Mouse (Mus musculus): ENCODE results near the gene Itgae.
A peak's percentile ranks its signal among the peaks of the same experiment; 100 is the strongest.

Gene Itgae

GRCm38 (mm10) chr11:73090283-73090682 lies at the start of gene Itgae:
Gene Itgae (plus strand): TSS chr11:73090583.
- no peak for DNase-seq (ENCODE audit: low spot score)

- DNase-seq (ENCODE audit: low spot score): no peak
Observed at GRCm38 (mm10) chr11:73044229-73044755, 46.1 kb upstream of the Itgae start.

- DNase-seq (ENCODE audit: low spot score): no peak
Observed at GRCm38 (mm10) chr11:73044789-73045188, 45.6 kb upstream of the Itgae start.

GRCm38 (mm10) chr11:73047542-73047996 lies 42.8 kb upstream of the Itgae start, which contains the start of gene Ncbp3:
Gene Ncbp3 (plus strand): TSS chr11:73047783.
- DNase-seq (ENCODE audit: low spot score): peak; percentile 93

- no peak for DNase-seq (ENCODE audit: low spot score)
Observed at GRCm38 (mm10) chr11:73048030-73048876, 42.1 kb upstream of the Itgae start.

GRCm38 (mm10) chr11:73049335-73049734 lies 41.0 kb upstream of the Itgae start:
- no peak for DNase-seq (ENCODE audit: low spot score)

GRCm38 (mm10) chr11:73052795-73053194 lies 37.6 kb upstream of the Itgae start:
- DNase-seq (ENCODE audit: low spot score): no peak

- no peak for DNase-seq (ENCODE audit: low spot score)
Observed at GRCm38 (mm10) chr11:73057701-73058100, 32.7 kb upstream of the Itgae start.

- DNase-seq (ENCODE audit: low spot score): no peak
Observed at GRCm38 (mm10) chr11:73059630-73060029, 30.8 kb upstream of the Itgae start.

- DNase-seq (ENCODE audit: low spot score): no peak
Observed at GRCm38 (mm10) chr11:73061413-73061812, 29.0 kb upstream of the Itgae start.

- no peak for DNase-seq (ENCODE audit: low spot score)
Observed at GRCm38 (mm10) chr11:73071839-73072238, 18.5 kb upstream of the Itgae start.

GRCm38 (mm10) chr11:73076295-73076694 lies 14.1 kb upstream of the Itgae start:
- DNase-seq (ENCODE audit: low spot score): no peak

- no peak for DNase-seq (ENCODE audit: low spot score)
Observed at GRCm38 (mm10) chr11:73076733-73077132, 13.7 kb upstream of the Itgae start.

- no peak for DNase-seq (ENCODE audit: low spot score)
Observed at GRCm38 (mm10) chr11:73077211-73077720, 13.1 kb upstream of the Itgae start.

GRCm38 (mm10) chr11:73078615-73079014 lies 11.8 kb upstream of the Itgae start:
- no peak for DNase-seq (ENCODE audit: low spot score)

GRCm38 (mm10) chr11:73080306-73080705 lies 10.1 kb upstream of the Itgae start:
- no peak for DNase-seq (ENCODE audit: low spot score)

- DNase-seq (ENCODE audit: low spot score): no peak
Observed at GRCm38 (mm10) chr11:73084303-73084702, 6.1 kb upstream of the Itgae start.

GRCm38 (mm10) chr11:73084804-73085231 lies 5.6 kb upstream of the Itgae start:
- DNase-seq (ENCODE audit: low spot score): peak; percentile 48

- DNase-seq (ENCODE audit: low spot score): no peak
Observed at GRCm38 (mm10) chr11:73085391-73085790, 5.0 kb upstream of the Itgae start.

- no peak for DNase-seq (ENCODE audit: low spot score)
Observed at GRCm38 (mm10) chr11:73087700-73088480, 2.5 kb upstream of the Itgae start.

- no peak for DNase-seq (ENCODE audit: low spot score)
Observed at GRCm38 (mm10) chr11:73090826-73091225, 443 bp downstream of the Itgae start.

- no peak for DNase-seq (ENCODE audit: low spot score)
Observed at GRCm38 (mm10) chr11:73092057-73092456, 1.7 kb downstream of the Itgae start.

All from layer of hippocampus, adult 9-10 months (tissue).